Mouse (Mus musculus) thymus, postnatal 4 days (tissue): Measurements from ENCODE around the gene G430095P16Rik.

Source experiments
- DNase-seq: peaks from one replicate; pipeline ENCODE4 v3.0.0; 2021

G430095P16Rik gene

GRCm38 (mm10) chr8:84743517-84744420, 21.0 kb downstream of the G430095P16Rik start:
- DNase-seq = no peak

GRCm38 (mm10) chr8:84745032-84745925, 22.5 kb downstream of the G430095P16Rik start:
- DNase-seq = peak; percentile 79

- DNase-seq = no peak
Measured at GRCm38 (mm10) chr8:84749519-84749918, 26.7 kb downstream of the G430095P16Rik start.

- no peak for DNase-seq
Measured at GRCm38 (mm10) chr8:84752734-84753582, 30.2 kb downstream of the G430095P16Rik start.

GRCm38 (mm10) chr8:84757501-84757900, 34.7 kb downstream of the G430095P16Rik start:
- DNase-seq = no peak

GRCm38 (mm10) chr8:84758308-84758707, 35.5 kb downstream of the G430095P16Rik start:
- DNase-seq = no peak

GRCm38 (mm10) chr8:84759126-84759525, 36.3 kb downstream of the G430095P16Rik start:
- DNase-seq = peak; percentile 30

GRCm38 (mm10) chr8:84759718-84760117, 36.9 kb downstream of the G430095P16Rik start:
- no peak for DNase-seq

GRCm38 (mm10) chr8:84760405-84760805, 37.6 kb downstream of the G430095P16Rik start:
- DNase-seq = no peak

- DNase-seq = no peak
Measured at GRCm38 (mm10) chr8:84760901-84761300, 38.1 kb downstream of the G430095P16Rik start.

- no peak for DNase-seq
Measured at GRCm38 (mm10) chr8:84764100-84764499, 41.3 kb downstream of the G430095P16Rik start.

GRCm38 (mm10) chr8:84764870-84765495, 42.2 kb downstream of the G430095P16Rik start:
- DNase-seq = no peak

GRCm38 (mm10) chr8:84765629-84766028, 42.8 kb downstream of the G430095P16Rik start:
- no peak for DNase-seq

GRCm38 (mm10) chr8:84766422-84766821, 43.6 kb downstream of the G430095P16Rik start:
- no peak for DNase-seq

- no peak for DNase-seq
Measured at GRCm38 (mm10) chr8:84767221-84767620, 44.4 kb downstream of the G430095P16Rik start.

- no peak for DNase-seq
Measured at GRCm38 (mm10) chr8:84768343-84769095, 45.7 kb downstream of the G430095P16Rik start.

GRCm38 (mm10) chr8:84769324-84769723, 46.5 kb downstream of the G430095P16Rik start:
- DNase-seq = no peak

GRCm38 (mm10) chr8:84770100-84770953, 47.5 kb downstream of the G430095P16Rik start:
- DNase-seq = no peak

GRCm38 (mm10) chr8:84771000-84771687, 48.3 kb downstream of the G430095P16Rik start:
- no peak for DNase-seq

GRCm38 (mm10) chr8:84771941-84772378, 49.2 kb downstream of the G430095P16Rik start:
- peak; percentile 35 for DNase-seq
